Mouse (Mus musculus) thymus, postnatal 36 days (tissue): ENCODE measurements around the gene Gpnmb.

Experiments
- DNase-seq, 2 experiments: peaks; one replicate each; pipeline ENCODE4 v3.0.0; 2022; ENCODE audit warnings: mixed read lengths in 2 of 2

Gene Gpnmb

GRCm38 (mm10) chr6:49036275-49037267 lies at the start of gene Gpnmb:
Gpnmb (plus strand) TSS chr6:49036546.
- no peak for DNase-seq

DNA sequence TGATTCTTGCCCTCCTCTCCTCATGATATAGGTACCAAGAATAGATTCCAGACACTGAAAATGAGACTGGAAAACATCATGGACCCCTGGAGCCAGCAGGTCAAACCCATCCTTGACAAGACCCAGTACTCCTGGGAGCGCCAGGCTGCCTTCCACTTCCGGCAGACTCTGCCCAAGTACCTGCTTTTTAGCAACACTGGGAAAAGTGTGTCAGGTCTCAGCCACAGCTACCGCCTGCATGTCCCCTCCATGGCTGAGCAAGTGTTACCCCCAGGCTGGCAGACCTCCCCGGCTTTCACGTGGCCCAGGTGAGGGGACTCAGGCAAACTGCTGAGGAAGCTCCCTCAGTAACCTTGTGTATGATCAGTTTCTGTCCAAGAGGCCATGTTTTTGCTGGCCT lies 46.4 kb upstream of the Gpnmb start:
- no peak for DNase-seq

DNA sequence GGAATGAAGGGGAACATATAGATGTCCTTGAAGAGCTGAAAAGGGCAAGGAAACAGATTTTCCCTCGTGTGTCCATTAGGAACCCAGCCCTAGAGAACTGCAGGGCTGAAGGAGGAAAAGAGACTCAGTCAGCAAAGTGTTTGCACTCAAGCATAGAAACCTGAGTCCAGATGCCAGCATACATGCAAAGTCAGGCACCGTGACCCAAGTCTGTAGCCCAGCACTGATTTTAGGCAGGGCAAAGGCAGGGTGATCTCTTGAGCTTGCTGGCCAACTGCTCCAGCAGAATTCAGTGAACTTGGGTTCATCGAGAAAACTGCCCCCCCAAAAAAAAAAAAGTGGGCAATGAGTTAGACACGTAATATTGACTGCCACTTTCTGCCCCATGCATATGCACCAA lies 44.4 kb upstream of the Gpnmb start:
- no peak for DNase-seq

GRCm38 (mm10) chr6:48998186-48998585 lies 38.2 kb upstream of the Gpnmb start:
- no peak for DNase-seq

- no peak for DNase-seq
Observed at GRCm38 (mm10) chr6:48998796-48999195, 37.5 kb upstream of the Gpnmb start.

DNA sequence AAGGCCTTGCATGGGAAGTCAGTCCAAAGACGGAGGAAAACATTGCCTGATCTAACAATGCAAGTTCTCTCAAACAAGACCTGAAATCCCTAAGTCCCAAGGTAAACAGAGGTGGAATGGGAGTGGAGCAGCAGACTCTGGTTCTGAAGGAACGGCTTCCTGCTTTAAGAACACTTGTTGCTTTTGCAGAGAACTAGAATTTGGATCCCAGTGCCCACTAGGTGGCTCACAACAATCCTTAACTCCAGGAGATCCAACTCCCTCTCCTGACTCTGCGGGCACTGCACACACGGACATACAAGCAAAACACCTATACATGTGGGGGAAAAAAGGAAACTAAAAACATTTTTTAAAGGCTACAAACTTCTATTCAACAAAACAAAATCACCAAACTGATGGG lies 33.0 kb upstream of the Gpnmb start:
- no peak for DNase-seq

GRCm38 (mm10) chr6:49007981-49008380 lies 28.4 kb upstream of the Gpnmb start:
- peak; percentile 57 to 61 for DNase-seq

- peak in 1 of 2 experiments; percentile 9 for DNase-seq
Observed at GRCm38 (mm10) chr6:49008420-49009160, 27.8 kb upstream of the Gpnmb start.

GRCm38 (mm10) chr6:49009161-49009555 lies 27.2 kb upstream of the Gpnmb start:
- DNase-seq, result no peak

GRCm38 (mm10) chr6:49009665-49010064 lies 26.7 kb upstream of the Gpnmb start:
- no peak for DNase-seq

GRCm38 (mm10) chr6:49011191-49011590 lies 25.2 kb upstream of the Gpnmb start:
- no peak for DNase-seq

DNA sequence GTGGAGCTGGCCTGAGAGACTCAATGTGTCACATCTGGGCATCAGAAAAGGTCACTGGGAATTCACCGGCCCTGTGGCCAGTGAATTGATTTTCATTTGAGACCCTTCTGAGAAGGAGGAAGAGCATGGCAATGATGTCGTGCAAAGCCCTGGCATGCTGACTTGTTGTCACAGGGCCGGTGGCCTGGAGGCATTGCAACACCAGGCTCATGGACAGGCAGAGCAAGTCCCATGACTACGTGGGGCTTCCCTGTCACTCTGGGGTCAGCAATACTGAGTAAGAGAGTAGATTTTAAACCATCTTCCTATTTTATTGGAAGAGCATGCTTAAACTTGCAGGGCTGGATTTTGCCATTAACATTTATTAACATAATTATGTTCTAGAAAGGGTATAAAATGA lies 23.3 kb upstream of the Gpnmb start:
- DNase-seq, result no peak

- no peak for DNase-seq
Observed at GRCm38 (mm10) chr6:49013458-49013857, 22.9 kb upstream of the Gpnmb start.

DNA sequence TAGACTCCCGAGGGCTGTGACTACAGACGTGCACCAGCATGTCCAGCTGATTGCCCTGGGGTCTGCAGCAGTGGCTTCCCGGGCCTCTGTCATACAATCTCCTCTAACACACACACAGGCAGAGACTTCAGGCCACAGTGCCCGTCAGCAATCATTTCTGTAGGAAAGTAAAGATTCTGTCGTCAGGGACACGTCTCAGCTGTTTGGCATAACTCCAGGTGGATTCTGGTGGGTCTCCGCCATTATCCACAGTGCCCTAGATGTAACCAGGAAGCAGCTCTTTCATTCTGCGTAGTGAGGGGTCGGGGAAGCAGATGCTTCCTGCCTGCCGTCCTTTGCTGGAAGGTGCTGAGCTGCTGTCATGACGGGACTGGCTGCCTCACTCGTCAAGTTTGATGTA lies 19.2 kb upstream of the Gpnmb start:
- peak in 1 of 2 experiments; percentile 27 for DNase-seq

GRCm38 (mm10) chr6:49019341-49019740 lies 17.0 kb upstream of the Gpnmb start:
- no peak for DNase-seq

DNA sequence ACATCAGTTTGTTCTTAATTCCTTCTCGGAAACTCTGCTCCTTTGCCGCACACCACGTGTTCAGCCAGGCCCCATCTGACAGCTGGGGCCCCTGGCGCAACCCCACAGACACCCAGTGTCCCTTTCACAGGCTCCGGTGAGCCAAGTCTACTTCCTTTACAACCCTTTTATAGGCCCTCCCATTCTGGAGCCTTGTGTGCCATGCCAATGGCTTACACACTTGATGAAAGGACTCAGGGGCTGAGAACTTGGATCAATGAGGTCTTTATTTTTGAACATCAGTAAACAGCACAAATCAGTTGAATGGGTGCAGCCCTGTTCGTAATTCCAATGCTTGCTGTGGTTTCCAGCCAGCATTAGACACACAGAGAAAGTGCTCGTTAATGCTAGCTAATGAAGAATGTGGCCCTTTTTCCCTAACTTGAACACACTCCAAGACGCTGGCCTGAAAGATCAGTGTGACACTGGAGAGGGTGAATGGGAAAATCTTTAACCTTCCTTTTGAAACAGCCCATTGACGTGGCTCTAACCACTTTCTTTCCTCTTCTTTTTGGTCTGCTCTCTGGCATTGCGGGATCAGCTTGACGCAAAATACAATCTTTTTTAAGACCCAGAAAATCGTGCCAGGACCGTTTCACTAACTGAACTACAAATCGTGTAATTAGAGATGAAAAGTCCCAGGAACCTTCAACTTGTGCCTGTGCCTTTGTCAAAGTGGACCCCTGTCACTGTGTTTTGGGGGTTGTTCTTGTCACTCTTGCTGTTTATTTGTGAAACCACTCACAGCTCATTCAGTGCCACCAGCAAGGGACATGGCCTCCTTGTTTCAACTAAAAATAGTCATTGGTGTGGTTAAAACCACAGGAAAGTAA lies 15.0 kb upstream of the Gpnmb start:
- peak in 1 of 2 experiments; percentile 16 for DNase-seq

DNA sequence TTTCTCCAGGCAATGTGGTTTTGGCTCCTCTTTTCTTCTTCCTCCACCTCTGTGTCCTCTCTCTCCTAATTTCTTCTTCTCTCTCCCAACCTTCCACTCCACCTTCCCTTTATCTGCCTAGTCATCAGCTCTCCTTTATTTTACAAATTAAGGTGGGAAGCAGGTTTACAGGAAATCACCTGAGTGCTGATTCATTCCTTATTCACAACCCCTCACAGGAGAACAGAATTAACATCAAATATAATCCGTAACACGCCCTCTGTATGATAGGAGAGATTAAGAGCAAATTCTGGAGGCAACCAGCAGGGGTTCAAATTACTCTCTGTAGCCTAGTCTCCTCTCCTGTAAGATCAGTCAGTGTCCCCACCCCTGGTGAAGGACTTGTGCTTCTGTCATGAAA lies 14.0 kb upstream of the Gpnmb start:
- no peak for DNase-seq

GRCm38 (mm10) chr6:49023315-49023714 lies 13.0 kb upstream of the Gpnmb start:
- no peak for DNase-seq

DNA sequence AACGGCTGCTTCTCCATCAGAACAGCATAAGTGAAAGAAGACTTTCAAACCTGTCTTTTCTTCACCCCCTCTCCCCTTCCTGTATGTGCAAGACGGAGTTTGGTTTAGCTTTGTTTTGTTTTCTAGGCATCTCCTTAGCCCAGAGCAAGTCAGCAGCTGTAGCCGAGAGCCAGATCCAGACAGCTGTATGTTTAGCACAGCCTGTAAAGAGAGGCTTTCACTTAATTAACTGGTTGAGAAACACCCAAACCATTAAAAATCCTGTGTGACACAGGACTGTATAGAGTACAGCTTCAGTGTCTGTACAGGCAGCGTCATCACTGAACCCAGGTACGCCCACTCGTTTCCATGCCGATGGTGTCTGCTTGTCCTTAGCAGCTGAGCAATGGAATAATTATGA lies 11.1 kb upstream of the Gpnmb start:
- DNase-seq, result no peak

DNA sequence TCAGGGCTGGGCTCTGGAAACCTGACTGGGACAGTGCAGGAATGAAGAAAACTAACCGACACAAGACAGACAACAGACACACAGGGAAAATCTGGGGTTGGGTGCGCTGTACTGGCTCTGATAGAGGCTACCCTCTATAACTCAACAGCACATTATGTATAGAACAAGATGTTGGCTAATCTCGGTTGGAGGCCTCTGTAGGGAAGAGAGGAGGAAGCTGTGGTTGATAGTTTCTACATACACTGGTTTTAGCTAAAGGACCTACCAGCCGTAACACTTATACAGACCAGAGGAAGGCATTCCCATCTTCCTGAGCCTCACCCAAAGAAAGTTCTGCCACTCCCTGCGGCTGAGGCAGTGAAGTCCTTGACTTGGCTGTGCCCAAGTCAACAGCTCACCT lies 9.8 kb upstream of the Gpnmb start:
- no peak for DNase-seq

DNA sequence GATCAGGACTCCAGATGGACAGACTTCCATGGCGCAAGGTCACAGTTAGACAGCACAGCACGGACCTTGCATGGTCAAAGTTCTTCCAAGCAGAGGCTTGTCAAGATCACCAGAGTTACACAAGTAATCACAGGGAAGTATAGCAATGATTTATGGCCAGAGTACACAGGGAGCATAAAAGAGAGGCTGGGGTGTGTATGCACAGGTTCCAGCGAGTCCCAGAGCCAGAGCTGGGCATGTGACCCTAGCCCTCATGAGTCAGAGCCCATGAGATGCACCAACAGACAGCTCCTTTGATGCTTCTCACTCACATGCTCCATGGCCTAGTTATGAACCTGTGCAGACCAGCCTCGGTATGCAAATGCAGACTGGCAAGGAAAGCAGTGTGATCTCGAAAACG lies 8.3 kb upstream of the Gpnmb start:
- no peak for DNase-seq

DNA sequence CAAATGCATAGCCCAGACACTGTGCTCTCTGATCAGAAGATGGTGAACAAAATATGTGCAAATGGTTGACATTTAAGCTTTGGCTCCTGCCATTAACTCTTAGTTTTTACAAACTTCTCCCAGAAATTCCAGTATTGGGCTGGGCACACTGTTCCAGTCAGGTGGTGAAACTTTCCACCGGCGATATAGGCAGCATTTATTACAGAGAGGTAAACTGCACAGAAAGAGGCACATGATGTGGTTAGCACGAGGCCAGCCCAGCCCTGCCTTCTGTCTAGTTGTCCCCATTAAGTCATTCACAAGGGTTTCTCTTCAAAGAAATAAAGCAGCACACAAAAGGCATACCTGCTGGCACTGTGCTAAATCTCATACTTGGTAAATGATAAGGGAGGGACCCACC lies 7.6 kb upstream of the Gpnmb start:
- DNase-seq, result no peak

DNA sequence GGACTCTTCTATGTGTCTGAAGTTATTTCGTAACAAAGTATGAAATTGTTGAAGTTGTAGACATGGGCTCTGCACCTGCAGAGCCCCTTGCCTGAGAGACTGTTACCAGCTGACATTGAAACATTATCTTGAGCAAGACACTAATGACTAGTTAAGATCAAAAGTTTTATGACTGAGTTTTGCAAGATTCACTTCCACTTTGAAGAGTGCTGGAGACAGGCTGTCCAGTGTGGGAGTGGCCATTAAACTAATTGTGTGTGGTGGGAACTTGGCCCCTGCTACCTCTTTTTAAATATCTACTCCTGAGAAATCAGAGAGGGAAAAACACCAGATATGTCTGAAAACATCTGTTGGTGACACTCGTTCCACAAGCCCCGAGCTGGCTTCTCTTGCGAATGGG lies 5.1 kb upstream of the Gpnmb start:
- DNase-seq, result no peak
